33 mouse cellular contexts compared by ENCODE assay signal in genomic region chr9:89740041-89740440, GRCm38 (mm10). TPM values are rescaled to one million over a fixed set of nuclear protein-coding genes. Genes with fewer than 3 reads are reported as not detected.
"Had no signal": no experiment of that assay in that cellular context is flagged by ENCODE, and none has a peak within 500 bp of the region (broad histone marks: within the 10 kb centered on the region; RNA-seq: fewer than 3 reads in every experiment).

No protein-coding gene starts in this region.

- H3K4me2 ChIP-seq: embryonic facial prominence, embryonic 12.5 days; embryonic facial prominence, embryonic 13.5 days; embryonic facial prominence, embryonic 15.5 days; forebrain, embryonic 12.5 days; forebrain, embryonic 13.5 days; forebrain, embryonic 15.5 days had no signal

- H3K36me3 ChIP-seq: embryonic facial prominence, embryonic 10.5 days; embryonic facial prominence, embryonic 12.5 days; embryonic facial prominence, embryonic 13.5 days; embryonic facial prominence, embryonic 15.5 days; forebrain, embryonic 10.5 days; forebrain, embryonic 12.5 days; forebrain, embryonic 15.5 days; heart, embryonic 10.5 days had no signal

- H3K27ac ChIP-seq: embryonic facial prominence, embryonic 10.5 days; embryonic facial prominence, embryonic 12.5 days; embryonic facial prominence, embryonic 13.5 days; embryonic facial prominence, embryonic 15.5 days; forebrain, embryonic 10.5 days; forebrain, embryonic 12.5 days; forebrain, embryonic 13.5 days; forebrain, embryonic 15.5 days; gastrocnemius, adult 2 months; heart, adult 2 months; heart, embryonic 10.5 days had no signal

- H3K9ac ChIP-seq: embryonic facial prominence, embryonic 12.5 days; embryonic facial prominence, embryonic 13.5 days; embryonic facial prominence, embryonic 15.5 days; forebrain, embryonic 12.5 days; forebrain, embryonic 13.5 days; forebrain, embryonic 15.5 days; forebrain, postnatal 0 days had no signal

- H3K4me3 ChIP-seq: embryonic facial prominence, embryonic 10.5 days; embryonic facial prominence, embryonic 12.5 days; embryonic facial prominence, embryonic 13.5 days; embryonic facial prominence, embryonic 15.5 days; erythroblast, embryonic 14.5 days; forebrain, embryonic 10.5 days; forebrain, embryonic 12.5 days; forebrain, embryonic 13.5 days; forebrain, embryonic 15.5 days; gastrocnemius, adult 2 months; heart, adult 2 months; heart, embryonic 10.5 days had no signal

- DNase-seq: cerebellum, adult 9-10 months; cerebellum, adult 9-11 months; cerebellum, postnatal 10 days; cerebellum, postnatal 14 days; cerebellum, postnatal 25 days; cerebellum, postnatal 36 days; embryo, embryonic 11 days; forebrain, postnatal 0 days; gastrocnemius, adult 2 months; gastrocnemius, postnatal 14 days; gastrocnemius, postnatal 25 days; gastrocnemius, postnatal 36 days; heart, adult 11 months; heart, adult 18-20 months; heart, adult 2 months had no signal

- H3K4me1 ChIP-seq: embryonic facial prominence, embryonic 12.5 days; embryonic facial prominence, embryonic 13.5 days; embryonic facial prominence, embryonic 15.5 days; forebrain, embryonic 13.5 days; heart, embryonic 10.5 days had no signal

- H3K9me3 ChIP-seq: embryonic facial prominence, embryonic 10.5 days; embryonic facial prominence, embryonic 12.5 days; embryonic facial prominence, embryonic 13.5 days; embryonic facial prominence, embryonic 15.5 days; forebrain, embryonic 10.5 days; forebrain, embryonic 12.5 days; forebrain, embryonic 13.5 days; forebrain, embryonic 15.5 days; heart, embryonic 10.5 days had no signal

RNA-seq across cellular contexts. Expression of gene Ankrd34c, which starts 1.8 kb away (rescaled TPM):
- total RNA-seq: common myeloid progenitor, adult 5-6 weeks; gastrocnemius, adult 18-20 months; gastrocnemius, adult 2 months; gastrocnemius, adult 8-10 months; gastrocnemius, postnatal 14 days; gastrocnemius, postnatal 25 days; gastrocnemius, postnatal 36 days; gastrocnemius, postnatal 4 days; granulocyte monocyte progenitor cell, adult 5-6 weeks; heart, adult 18-20 months; heart, adult 2 months; heart, adult 8-10 months had no signal
- polyA plus RNA-seq: embryonic facial prominence, embryonic 13.5 days; embryonic facial prominence, embryonic 14.5 days; embryonic facial prominence, embryonic 15.5 days; erythroblast, embryonic 14.5 days; forebrain, embryonic 10.5 days; forebrain, embryonic 11.5 days; forebrain, embryonic 12.5 days; forebrain, embryonic 13.5 days; heart, adult 2 months; heart, embryonic 10.5 days had no signal
